Mouse (Mus musculus): ENCODE results near the gene Hoxc6. TPM values are rescaled to one million over a fixed set of nuclear protein-coding genes. Genes with fewer than 3 reads are reported as not detected.

Gene Hoxc6
- polyA plus RNA-seq, 2 experiments = 2.5 to 10.4 TPM

GRCm38 (mm10) chr15:102970740-102971139 lies 27.3 kb upstream of the Hoxc6 start:
- ATAC-seq (ENCODE audit: low FRiP score, low read depth) = no peak
- H3K36me3 ChIP-seq (ENCODE audit: control insufficient read depth, insufficient read depth, low read length) = no peaks in the 10 kb centered on the region
- no peak overlapping the region for H3K4me3 ChIP-seq (replicated peaks; ENCODE audit: low read length)
- H3K4me2 ChIP-seq (replicated peaks; ENCODE audit: low read depth, low read length, severe bottlenecking) = 0 out of 2 replicates have a peak overlapping the region, but pooled peaks have one; percentile 15
- WGBS = 3% methylated on average over 12 of the region's 12 CpGs
- no peak for DNase-seq (ENCODE audit: low spot score)
- peaks cover 93% of the 10 kb centered on the region for H3K27me3 ChIP-seq (ENCODE audit: control insufficient read depth, insufficient read depth, low read length)
- H3K9me3 ChIP-seq (ENCODE audit: control insufficient read depth, low read length) = no peaks in the 10 kb centered on the region
- no peak overlapping the region for H3K9ac ChIP-seq (ENCODE audit: low read depth, low read length, severe bottlenecking)
- no peaks in the 10 kb centered on the region for H3K4me1 ChIP-seq (ENCODE audit: control insufficient read depth, insufficient read depth, low read length)
- TF ChIP-seq POLR2A (IDR thresholded peaks at IDR 0.05; ENCODE audit: borderline replicate concordance, extremely low read depth, insufficient read depth, insufficient read length) = no peak
- H3K27ac ChIP-seq (replicated peaks; ENCODE audit: low read depth, low read length) = no peak overlapping the region

GRCm38 (mm10) chr15:102972254-102972653 lies 25.8 kb upstream of the Hoxc6 start:
- Histone ChIP-seq H3K4me3 (replicated peaks; ENCODE audit: low read length) (peak overlapping the region; percentile 25), H3K9ac (ENCODE audit: low read depth, low read length, severe bottlenecking) (no peak overlapping the region), H3K4me1 (ENCODE audit: control insufficient read depth, insufficient read depth, low read length) (peaks cover 5% of the 10 kb centered on the region; the same call in 1 of the 2 replicates), H3K4me2 (replicated peaks; ENCODE audit: low read depth, low read length, severe bottlenecking) (peak overlapping the region; percentile 34), H3K9me3 (ENCODE audit: control insufficient read depth, low read length) (no peaks in the 10 kb centered on the region), H3K27ac (replicated peaks; ENCODE audit: low read depth, low read length) (no peak overlapping the region), H3K36me3 (ENCODE audit: control insufficient read depth, insufficient read depth, low read length) (no peaks in the 10 kb centered on the region), H3K27me3 (ENCODE audit: control insufficient read depth, insufficient read depth, low read length) (peaks cover 91% of the 10 kb centered on the region)
- DNase-seq (ENCODE audit: low spot score) = no peak
- ATAC-seq (ENCODE audit: low FRiP score, low read depth) = no peak
- TF ChIP-seq POLR2A (IDR thresholded peaks at IDR 0.05; ENCODE audit: borderline replicate concordance, extremely low read depth, insufficient read depth, insufficient read length) = no peak
- 4% methylated on average over 20 of the region's 21 CpGs for WGBS

GRCm38 (mm10) chr15:102972753-102973152 lies 25.3 kb upstream of the Hoxc6 start:
- ATAC-seq (ENCODE audit: low FRiP score, low read depth) = no peak
- peaks cover 91% of the 10 kb centered on the region for H3K27me3 ChIP-seq (ENCODE audit: control insufficient read depth, insufficient read depth, low read length)
- no peak overlapping the region for H3K27ac ChIP-seq (replicated peaks; ENCODE audit: low read depth, low read length)
- H3K36me3 ChIP-seq (ENCODE audit: control insufficient read depth, insufficient read depth, low read length) = no peaks in the 10 kb centered on the region
- no peaks in the 10 kb centered on the region for H3K9me3 ChIP-seq (ENCODE audit: control insufficient read depth, low read length)
- H3K4me2 ChIP-seq (replicated peaks; ENCODE audit: low read depth, low read length, severe bottlenecking) = peak overlapping the region; percentile 34
- H3K4me3 ChIP-seq (replicated peaks; ENCODE audit: low read length) = peak overlapping the region; percentile 25; the same call in 1 of the 2 replicates
- no peak for TF ChIP-seq POLR2A (IDR thresholded peaks at IDR 0.05; ENCODE audit: borderline replicate concordance, extremely low read depth, insufficient read depth, insufficient read length)
- WGBS = 5% methylated on average over 6 of the region's 6 CpGs
- H3K9ac ChIP-seq (ENCODE audit: low read depth, low read length, severe bottlenecking) = no peak overlapping the region
- no peak for DNase-seq (ENCODE audit: low spot score)
- peaks cover 5% of the 10 kb centered on the region; the same call in 1 of the 2 replicates for H3K4me1 ChIP-seq (ENCODE audit: control insufficient read depth, insufficient read depth, low read length)

- no peak for TF ChIP-seq POLR2A (IDR thresholded peaks at IDR 0.05; ENCODE audit: borderline replicate concordance, extremely low read depth, insufficient read depth, insufficient read length)
- ATAC-seq (ENCODE audit: low FRiP score, low read depth) (no peak), DNase-seq (ENCODE audit: low spot score) (no peak)
- no peaks in the 10 kb centered on the region for H3K9me3 ChIP-seq (ENCODE audit: control insufficient read depth, low read length)
- peaks cover 95% of the 10 kb centered on the region for H3K27me3 ChIP-seq (ENCODE audit: control insufficient read depth, insufficient read depth, low read length)
- no peak overlapping the region for H3K9ac ChIP-seq (ENCODE audit: low read depth, low read length, severe bottlenecking)
- peak overlapping the region; percentile 43 for H3K4me2 ChIP-seq (replicated peaks; ENCODE audit: low read depth, low read length, severe bottlenecking)
- WGBS = 9% methylated on average over 7 of the region's 7 CpGs
- H3K36me3 ChIP-seq (ENCODE audit: control insufficient read depth, insufficient read depth, low read length) = no peaks in the 10 kb centered on the region
- H3K4me1 ChIP-seq (ENCODE audit: control insufficient read depth, insufficient read depth, low read length) = peaks cover 5% of the 10 kb centered on the region; the same call in 1 of the 2 replicates
- no peak overlapping the region for H3K27ac ChIP-seq (replicated peaks; ENCODE audit: low read depth, low read length)
- H3K4me3 ChIP-seq (replicated peaks; ENCODE audit: low read length) = peak overlapping the region; percentile 26
These were observed 23.0 kb upstream of the Hoxc6 start for GRCm38 (mm10) chr15:102975034-102975433.

GRCm38 (mm10) chr15:102975688-102976111 lies 22.4 kb upstream of the Hoxc6 start:
- Histone ChIP-seq H3K4me3 (replicated peaks; ENCODE audit: low read length) (peak overlapping the region; percentile 26), H3K9ac (ENCODE audit: low read depth, low read length, severe bottlenecking) (peak overlapping the region; percentile 46; the same call in 1 of the 2 replicates), H3K36me3 (ENCODE audit: control insufficient read depth, insufficient read depth, low read length) (no peaks in the 10 kb centered on the region), H3K27me3 (ENCODE audit: control insufficient read depth, insufficient read depth, low read length) (peaks cover 95% of the 10 kb centered on the region), H3K27ac (replicated peaks; ENCODE audit: low read depth, low read length) (no peak overlapping the region), H3K4me1 (ENCODE audit: control insufficient read depth, insufficient read depth, low read length) (peaks cover 5% of the 10 kb centered on the region; the same call in 1 of the 2 replicates), H3K4me2 (replicated peaks; ENCODE audit: low read depth, low read length, severe bottlenecking) (peak overlapping the region; percentile 43), H3K9me3 (ENCODE audit: control insufficient read depth, low read length) (no peaks in the 10 kb centered on the region)
- DNase-seq (ENCODE audit: low spot score) (no peak), ATAC-seq (ENCODE audit: low FRiP score, low read depth) (no peak)
- 1% methylated on average over 21 of the region's 21 CpGs for whole genome bisulfite sequencing
- no peak for TF ChIP-seq POLR2A (IDR thresholded peaks at IDR 0.05; ENCODE audit: borderline replicate concordance, extremely low read depth, insufficient read depth, insufficient read length)
